Mouse (Mus musculus): ENCODE measurements around the gene Gfod1.

DNA sequence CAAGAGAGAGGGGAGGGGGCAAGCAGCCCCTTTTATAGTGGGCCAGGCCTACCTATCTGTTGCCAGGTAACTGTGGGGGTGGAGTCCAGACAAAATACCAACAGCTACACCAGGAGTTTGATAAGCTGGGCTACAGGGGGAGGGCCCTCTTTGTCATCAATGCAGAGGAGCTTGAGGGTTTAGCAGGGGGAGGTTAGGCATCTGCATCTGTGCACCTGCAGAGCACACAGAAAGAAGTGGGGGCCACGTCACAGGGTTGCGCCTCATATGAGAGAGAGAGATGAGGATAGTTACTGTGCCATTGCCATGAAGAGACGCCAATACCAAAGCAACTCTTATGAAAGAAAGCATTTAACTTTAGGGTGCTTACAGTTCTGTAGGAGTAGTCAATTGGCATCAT is 127.3 kb downstream of the Gfod1 start:
- TF ChIP-seq CTCF (conservative IDR thresholded peaks at IDR 0.05; ENCODE audit: low read length) (no peak), NANOG (IDR thresholded peaks at IDR 0.05; ENCODE audit: borderline replicate concordance, low read length) (no peak), POU5F1 (IDR thresholded peaks at IDR 0.05; ENCODE audit: borderline replicate concordance, low read length) (no peak)
